Mouse (Mus musculus): Measurements from ENCODE around the gene Narf. TPM values are rescaled to one million over a fixed set of nuclear protein-coding genes. Genes with fewer than 3 reads are reported as not detected.
A peak's percentile ranks its signal among the peaks of the same experiment; 100 is the strongest.

Narf gene
- 16.9 and 18.3 TPM in 2 replicates for total RNA-seq (2015)
- 32.1 and 35.8 TPM in 2 replicates for total RNA-seq (2017)

GRCm38 (mm10) chr11:121236564-121237344 lies at the start of gene Narf:
Narf (plus strand) TSS chr11:121237253.
- ATAC-seq (ENCODE audit: poor library complexity, severe bottlenecking): peak; percentile 88

GRCm38 (mm10) chr11:121189681-121190080 lies 47.4 kb upstream of the Narf start:
- ATAC-seq (ENCODE audit: poor library complexity, severe bottlenecking): no peak

- ATAC-seq (ENCODE audit: poor library complexity, severe bottlenecking): no peak
Observed at GRCm38 (mm10) chr11:121192742-121193141, 44.3 kb upstream of the Narf start.

- no peak for ATAC-seq (ENCODE audit: poor library complexity, severe bottlenecking)
Observed at GRCm38 (mm10) chr11:121193415-121193814, 43.6 kb upstream of the Narf start.

GRCm38 (mm10) chr11:121198622-121199021 lies 38.4 kb upstream of the Narf start:
- no peak for ATAC-seq (ENCODE audit: poor library complexity, severe bottlenecking)

GRCm38 (mm10) chr11:121199851-121200250 lies 37.2 kb upstream of the Narf start:
- ATAC-seq (ENCODE audit: poor library complexity, severe bottlenecking): no peak

- ATAC-seq (ENCODE audit: poor library complexity, severe bottlenecking): no peak
Observed at GRCm38 (mm10) chr11:121200781-121201180, 36.3 kb upstream of the Narf start.

- ATAC-seq (ENCODE audit: poor library complexity, severe bottlenecking): no peak
Observed at GRCm38 (mm10) chr11:121201436-121202198, 35.4 kb upstream of the Narf start.

GRCm38 (mm10) chr11:121203859-121204160 lies 33.2 kb upstream of the Narf start:
- ATAC-seq (ENCODE audit: poor library complexity, severe bottlenecking): no peak

- ATAC-seq (ENCODE audit: poor library complexity, severe bottlenecking): peak; percentile 96
Observed at GRCm38 (mm10) chr11:121204161-121205006, 32.7 kb upstream of the Narf start, which contains the start of the genes Hexdc and Ogfod3. Hexdc (plus strand) TSS chr11:121204433. Ogfod3 (minus strand) TSS chr11:121204711.

- no peak for ATAC-seq (ENCODE audit: poor library complexity, severe bottlenecking)
Observed at GRCm38 (mm10) chr11:121216831-121217230, 20.2 kb upstream of the Narf start.

- no peak for ATAC-seq (ENCODE audit: poor library complexity, severe bottlenecking)
Observed at GRCm38 (mm10) chr11:121219776-121220175, 17.3 kb upstream of the Narf start.

- no peak for ATAC-seq (ENCODE audit: poor library complexity, severe bottlenecking)
Observed at GRCm38 (mm10) chr11:121220771-121221170, 16.3 kb upstream of the Narf start.

- no peak for ATAC-seq (ENCODE audit: poor library complexity, severe bottlenecking)
Observed at GRCm38 (mm10) chr11:121221321-121222010, 15.6 kb upstream of the Narf start.

- peak; percentile 62 for ATAC-seq (ENCODE audit: poor library complexity, severe bottlenecking)
Observed at GRCm38 (mm10) chr11:121228129-121229017, 8.7 kb upstream of the Narf start.

- peak; percentile 93 for ATAC-seq (ENCODE audit: poor library complexity, severe bottlenecking)
Observed at GRCm38 (mm10) chr11:121229018-121229439, 8.0 kb upstream of the Narf start, which contains the start of gene Cybc1. Cybc1 (minus strand) TSS chr11:121229322.

GRCm38 (mm10) chr11:121231191-121231590 lies 5.9 kb upstream of the Narf start:
- no peak for ATAC-seq (ENCODE audit: poor library complexity, severe bottlenecking)

GRCm38 (mm10) chr11:121231628-121232291 lies 5.3 kb upstream of the Narf start:
- ATAC-seq (ENCODE audit: poor library complexity, severe bottlenecking): no peak

GRCm38 (mm10) chr11:121232706-121233105 lies 4.3 kb upstream of the Narf start:
- ATAC-seq (ENCODE audit: poor library complexity, severe bottlenecking): no peak

Data from megakaryocyte, adult 5-6 weeks (primary cell).